Mouse (Mus musculus) stomach, embryonic 15.5 days (tissue): ENCODE data around the gene Gna15. TPM values are rescaled to one million over a fixed set of nuclear protein-coding genes. Genes with fewer than 3 reads are reported as not detected.

Experiments
- ATAC-seq: fragments of 200-750 bp; cut with Nextera tagmentation; 2 replicates; pipeline ENCODE4 v1.8.0; 2017; ENCODE audit warnings: low read depth, moderate number of reproducible peaks, moderate TSS enrichment; ENCODE audit not compliant: insufficient read depth, low FRiP score
- H3K27ac ChIP-seq: fragments of 300-500 bp; sonication (generic); 2 replicates; pipeline ENCODE4 v1.5.1; 2015; ENCODE audit warnings: mild to moderate bottlenecking, inconsistent platforms
- H3K27me3 ChIP-seq: fragments of 300-500 bp; sonication (generic); replicated peaks from 2 replicates; pipeline ENCODE4 v1.6.1; 2015; ENCODE audit warnings: inconsistent platforms
- H3K36me3 ChIP-seq: fragments of 300-500 bp; sonication (generic); 2 replicates; pipeline ENCODE4 v1.6.1; 2015; ENCODE audit warnings: inconsistent platforms
- H3K4me1 ChIP-seq: fragments of 300-500 bp; sonication (generic); 2 replicates; pipeline ENCODE4 v1.6.1; 2015; ENCODE audit warnings: inconsistent platforms
- H3K4me2 ChIP-seq: fragments of 300-500 bp; sonication (generic); 2 replicates; pipeline ENCODE4 v1.6.1; 2015; ENCODE audit warnings: mild to moderate bottlenecking, inconsistent platforms
- H3K4me3 ChIP-seq: fragments of 300-500 bp; sonication (generic); replicated peaks from 2 replicates; pipeline ENCODE4 v1.5.1; 2015; ENCODE audit warnings: inconsistent platforms
- H3K9ac ChIP-seq: fragments of 300-500 bp; sonication (generic); 2 replicates; pipeline ENCODE4 v1.6.1; 2015; ENCODE audit warnings: inconsistent platforms
- H3K9me3 ChIP-seq: fragments of 300-500 bp; sonication (generic); 2 replicates; pipeline ENCODE4 v1.6.1; 2016; ENCODE audit warnings: inconsistent platforms
- WGBS: fragments of 180-500 bp; shearing (Covaris S2); methylation state at CpG from one replicate; pipeline ENCODE4 v1.1.7; 2015; 5-methylcytosine and 5-hydroxymethylcytosine counted together
- polyA plus RNA-seq: library from polyadenylated mRNA; unstranded; fragments of >200 nt; fragmentation: Nextera tagmentation; extraction: Ambion mirVana; gene quantifications from 2 replicates; pipeline ENCODE4 v1.2.1, GENCODE M21; 2015

Gene Gna15
- polyA plus RNA-seq, 1 experiment from 2014 or later, result 5.8 TPM

DNA sequence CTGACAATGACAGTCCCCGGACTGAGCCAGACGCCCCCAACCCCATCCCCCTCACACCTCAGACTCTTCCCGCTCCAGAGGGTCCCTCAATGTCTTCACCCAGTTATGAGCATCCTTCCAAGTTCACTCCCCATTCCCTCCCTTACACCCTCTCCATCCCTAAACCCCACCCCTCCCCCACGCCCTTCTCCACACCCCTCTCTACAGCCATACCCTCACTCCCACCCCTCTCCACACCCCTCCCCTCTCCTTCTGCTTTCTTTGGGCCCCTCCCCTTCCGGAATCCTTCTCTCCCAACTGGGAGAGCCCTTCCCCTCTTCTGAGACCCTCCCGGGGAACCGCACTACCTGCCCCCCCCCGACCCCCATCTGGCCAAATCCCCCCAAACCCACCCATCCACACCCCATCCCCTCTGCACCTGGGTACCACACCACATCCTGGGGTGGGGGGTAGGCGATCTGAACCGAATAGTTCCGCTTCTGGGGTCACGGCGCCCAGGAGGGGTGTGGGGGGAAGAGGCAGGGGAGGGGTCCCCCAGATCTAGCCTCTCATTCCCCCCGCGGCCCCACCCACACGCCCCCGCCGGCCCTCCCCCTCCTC, 51.5 kb downstream of the Gna15 start:
- Histone ChIP-seq H3K27me3 (peaks cover 73% of the 10 kb centered on the region), H3K4me1 (peaks cover 2% of the 10 kb centered on the region; the same call in 1 of the 2 replicates), H3K4me3 (no peak overlapping the region), H3K4me2 (no peak overlapping the region), H3K9me3 (no peaks in the 10 kb centered on the region), H3K27ac (no peak overlapping the region), H3K36me3 (no peaks in the 10 kb centered on the region), H3K9ac (no peak overlapping the region)
- WGBS, result 10% methylated on average over 18 of the region's 18 CpGs
- no peak for ATAC-seq

DNA sequence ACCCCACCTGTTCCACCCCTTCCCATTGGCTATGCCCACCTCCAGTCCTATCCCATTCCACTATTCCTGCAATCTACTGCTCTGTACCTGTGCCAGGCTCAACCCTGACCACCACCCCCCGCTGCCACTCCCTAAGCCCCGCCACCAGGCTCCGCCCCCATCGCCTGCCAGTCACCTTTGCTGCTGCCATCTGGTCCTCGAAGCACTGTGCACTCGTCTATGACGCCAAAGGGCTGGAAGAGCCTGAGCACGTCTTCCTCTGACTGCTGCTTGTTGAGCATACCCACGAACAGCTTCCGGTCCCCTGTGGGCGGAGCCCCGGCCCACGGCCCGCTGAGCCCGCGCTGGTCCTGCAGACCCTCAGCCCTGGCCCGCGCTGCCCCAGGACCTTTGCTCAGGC, 53.6 kb downstream of the Gna15 start:
- no peak overlapping the region for H3K4me3 ChIP-seq
- no peaks in the 10 kb centered on the region for H3K36me3 ChIP-seq
- H3K4me1 ChIP-seq, result peaks cover 2% of the 10 kb centered on the region; the same call in 1 of the 2 replicates
- no peak overlapping the region for H3K9ac ChIP-seq
- no peak overlapping the region for H3K4me2 ChIP-seq
- no peak for ATAC-seq
- H3K27me3 ChIP-seq, result peaks cover 72% of the 10 kb centered on the region
- H3K27ac ChIP-seq, result no peak overlapping the region
- WGBS, result 46% methylated on average over 18 of the region's 18 CpGs
- H3K9me3 ChIP-seq, result no peaks in the 10 kb centered on the region

GRCm38 (mm10) chr10:81469253-81469652, 54.8 kb downstream of the Gna15 start:
- peaks cover 72% of the 10 kb centered on the region for H3K27me3 ChIP-seq
- H3K4me3 ChIP-seq, result no peak overlapping the region
- H3K4me2 ChIP-seq, result no peak overlapping the region
- H3K9me3 ChIP-seq, result no peaks in the 10 kb centered on the region
- H3K4me1 ChIP-seq, result peaks cover 10% of the 10 kb centered on the region
- H3K27ac ChIP-seq, result no peak overlapping the region
- H3K36me3 ChIP-seq, result no peaks in the 10 kb centered on the region
- ATAC-seq, result no peak
- no peak overlapping the region for H3K9ac ChIP-seq
- WGBS, result 73% methylated on average over 5 of the region's 5 CpGs

DNA sequence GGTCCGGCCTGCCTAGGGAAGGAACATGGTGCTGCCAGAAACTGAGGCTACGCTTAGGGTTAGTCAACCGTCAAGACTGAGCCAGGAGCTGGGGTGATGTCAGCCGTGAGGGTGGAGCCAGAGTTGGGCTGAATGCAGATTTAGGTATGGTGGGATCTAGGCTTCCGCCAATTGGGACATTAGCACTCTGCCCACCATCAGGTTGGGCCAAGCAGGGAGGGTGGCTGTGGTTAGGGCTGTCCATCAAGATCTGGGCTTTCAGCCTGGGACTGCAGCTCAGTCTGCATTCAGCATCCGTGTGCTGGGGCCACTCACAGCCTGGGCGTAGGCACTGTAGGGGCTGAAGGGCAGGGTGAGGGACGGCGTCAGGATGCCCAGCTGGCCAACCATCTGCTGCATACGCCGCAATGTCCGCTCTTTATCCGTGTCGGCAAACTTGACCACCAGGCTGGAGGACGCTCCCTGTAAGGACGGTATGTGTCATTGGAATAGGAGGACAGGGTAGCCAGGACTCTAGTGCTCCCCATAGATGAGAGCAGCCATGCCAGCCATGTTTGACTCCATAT, 56.3 kb downstream of the Gna15 start:
- no peak overlapping the region for H3K4me3 ChIP-seq
- WGBS, result 80% methylated on average over 16 of the region's 16 CpGs
- H3K4me1 ChIP-seq, result peaks cover 12% of the 10 kb centered on the region; the same call in 1 of the 2 replicates
- H3K27ac ChIP-seq, result no peak overlapping the region
- peaks cover 73% of the 10 kb centered on the region for H3K27me3 ChIP-seq
- no peak overlapping the region for H3K4me2 ChIP-seq
- H3K9me3 ChIP-seq, result no peaks in the 10 kb centered on the region
- H3K36me3 ChIP-seq, result no peaks in the 10 kb centered on the region
- ATAC-seq, result no peak
- H3K9ac ChIP-seq, result no peak overlapping the region

DNA sequence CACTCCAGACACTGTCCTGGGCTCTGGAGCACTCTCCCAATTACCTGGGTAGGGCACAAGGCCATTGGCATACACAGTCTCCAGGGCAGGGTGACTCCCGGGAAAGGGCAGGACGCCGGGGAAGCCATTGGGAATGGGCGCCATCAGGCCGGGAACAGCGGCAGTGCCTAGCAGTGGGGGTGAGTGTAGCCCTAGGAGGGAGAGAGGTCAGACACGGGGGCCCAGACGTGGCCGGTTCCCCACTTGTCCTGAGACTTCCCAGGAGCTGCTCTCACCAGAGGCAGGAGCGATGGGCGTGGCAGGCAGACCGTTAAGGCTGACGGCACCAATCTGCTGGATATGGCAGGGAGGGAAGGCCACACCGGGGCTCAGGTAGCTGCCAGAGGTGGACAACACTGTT, 57.1 kb downstream of the Gna15 start:
- ATAC-seq, result no peak
- H3K27me3 ChIP-seq, result peaks cover 74% of the 10 kb centered on the region

DNA sequence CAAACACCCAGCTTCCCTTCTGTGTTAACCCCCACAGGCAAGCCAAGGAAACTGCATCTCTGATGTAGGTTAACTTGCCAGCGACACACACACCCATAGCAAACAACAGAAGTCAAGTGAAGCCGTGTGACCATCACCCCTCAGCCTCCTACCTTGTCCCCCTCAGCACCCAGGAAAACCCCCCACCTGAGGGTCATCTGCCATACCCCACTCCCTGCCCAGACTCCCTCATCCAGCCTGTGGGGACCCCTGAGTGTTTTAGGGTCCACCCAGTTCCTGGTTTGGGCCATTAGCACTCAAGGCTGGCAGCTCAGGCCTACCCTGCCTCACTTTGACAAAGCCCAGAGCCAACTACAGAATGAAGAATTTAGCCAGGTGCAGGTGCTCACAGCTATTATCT, 58.0 kb downstream of the Gna15 start:
- Histone ChIP-seq H3K27ac (no peak overlapping the region), H3K9ac (no peak overlapping the region), H3K9me3 (no peaks in the 10 kb centered on the region), H3K4me3 (no peak overlapping the region), H3K36me3 (no peaks in the 10 kb centered on the region), H3K4me1 (peaks cover 16% of the 10 kb centered on the region; the same call in 1 of the 2 replicates), H3K27me3 (peaks cover 77% of the 10 kb centered on the region), H3K4me2 (no peak overlapping the region)
- 82% methylated on average over 2 of the region's 2 CpGs for WGBS
- no peak for ATAC-seq

More for the DNA sequence above, 57.1 kb downstream of the Gna15 start:
- Histone ChIP-seq H3K27ac (no peak overlapping the region), H3K9ac (no peak overlapping the region), H3K36me3 (no peaks in the 10 kb centered on the region), H3K9me3 (no peaks in the 10 kb centered on the region), H3K4me2 (no peak overlapping the region), H3K4me3 (no peak overlapping the region), H3K4me1 (peaks cover 15% of the 10 kb centered on the region; the same call in 1 of the 2 replicates)
- WGBS, result 53% methylated on average over 14 of the region's 14 CpGs

DNA sequence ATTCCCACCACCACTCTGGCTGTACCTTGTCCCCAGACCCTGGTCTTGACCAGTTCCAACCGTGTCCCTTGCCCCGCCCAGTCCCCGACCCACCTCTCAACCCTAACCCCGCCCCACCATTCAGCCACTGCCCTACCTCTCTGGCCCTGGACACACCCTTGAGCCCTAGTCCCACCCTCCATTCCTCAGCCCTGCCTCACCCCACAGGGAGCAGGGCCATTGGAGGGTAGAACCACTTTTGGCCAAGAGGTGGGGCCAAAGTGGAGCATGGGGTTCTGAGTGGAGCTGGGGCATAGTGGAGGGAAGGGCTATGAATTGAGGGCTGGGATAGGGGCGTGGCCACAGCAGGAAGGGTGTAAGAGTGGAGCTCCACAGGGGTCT, 58.8 kb downstream of the Gna15 start:
- peaks cover 16% of the 10 kb centered on the region; the same call in 1 of the 2 replicates for H3K4me1 ChIP-seq
- 5% methylated on average over 5 of the region's 5 CpGs for WGBS
- H3K27ac ChIP-seq, result no peak overlapping the region
- peak overlapping the region; percentile 53; the same call in 1 of the 2 replicates for H3K4me2 ChIP-seq
- no peaks in the 10 kb centered on the region for H3K9me3 ChIP-seq
- no peaks in the 10 kb centered on the region for H3K36me3 ChIP-seq
- ATAC-seq, result peak; percentile 75
- no peak overlapping the region for H3K9ac ChIP-seq
- peaks cover 78% of the 10 kb centered on the region for H3K27me3 ChIP-seq
- H3K4me3 ChIP-seq, result peak overlapping the region; percentile 33; the same call in 1 of the 2 replicates

- Histone ChIP-seq H3K27me3 (peaks cover 80% of the 10 kb centered on the region), H3K4me1 (peaks cover 16% of the 10 kb centered on the region; the same call in 1 of the 2 replicates), H3K9me3 (no peaks in the 10 kb centered on the region), H3K27ac (no peak overlapping the region; the same call in 1 of the 2 replicates), H3K36me3 (no peaks in the 10 kb centered on the region), H3K4me3 (peak overlapping the region; percentile 33), H3K4me2 (peak overlapping the region; percentile 53), H3K9ac (no peak overlapping the region)
- peak; percentile 85 for ATAC-seq
- WGBS, result 3% methylated on average over 33 of the region's 33 CpGs
Measured at GRCm38 (mm10) chr10:81464405-81465264, 59.4 kb downstream of the Gna15 start.

GRCm38 (mm10) chr10:81463531-81463930, 60.5 kb downstream of the Gna15 start:
- no peak for ATAC-seq
- Histone ChIP-seq H3K4me3 (no peak overlapping the region), H3K27me3 (peaks cover 88% of the 10 kb centered on the region), H3K9me3 (no peaks in the 10 kb centered on the region), H3K27ac (no peak overlapping the region), H3K36me3 (no peaks in the 10 kb centered on the region), H3K4me2 (no peak overlapping the region), H3K9ac (no peak overlapping the region), H3K4me1 (peaks cover 16% of the 10 kb centered on the region; the same call in 1 of the 2 replicates)
- WGBS, result 66% methylated on average over 4 of the region's 4 CpGs

GRCm38 (mm10) chr10:81462917-81463316, 61.1 kb downstream of the Gna15 start:
- Histone ChIP-seq H3K4me2 (no peak overlapping the region), H3K36me3 (no peaks in the 10 kb centered on the region), H3K9ac (no peak overlapping the region), H3K4me3 (no peak overlapping the region), H3K27ac (no peak overlapping the region), H3K4me1 (peaks cover 16% of the 10 kb centered on the region; the same call in 1 of the 2 replicates), H3K27me3 (peaks cover 88% of the 10 kb centered on the region), H3K9me3 (no peaks in the 10 kb centered on the region)
- no peak for ATAC-seq
- 70% methylated on average over 7 of the region's 7 CpGs for WGBS

DNA sequence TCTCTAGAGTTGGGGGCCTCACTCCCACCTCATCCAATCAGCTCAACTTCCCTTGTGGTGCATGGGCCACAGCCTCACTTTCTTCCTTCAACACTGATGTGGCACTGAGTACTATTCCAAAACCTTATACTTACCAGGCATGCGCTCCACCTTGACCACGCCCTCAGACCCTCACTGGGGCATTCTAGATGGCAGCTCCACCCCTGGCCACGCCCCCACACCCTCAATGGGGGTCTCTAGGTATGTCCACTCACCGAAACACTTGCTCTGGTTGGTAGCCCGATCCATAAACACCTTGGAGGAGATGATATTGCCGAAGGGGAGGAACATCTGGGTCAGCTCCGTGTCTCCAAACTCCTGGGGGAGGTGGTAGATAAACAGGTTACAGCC, 61.6 kb downstream of the Gna15 start:
- Histone ChIP-seq H3K9me3 (no peaks in the 10 kb centered on the region), H3K27me3 (peaks cover 89% of the 10 kb centered on the region), H3K27ac (no peak overlapping the region), H3K4me1 (peaks cover 16% of the 10 kb centered on the region; the same call in 1 of the 2 replicates), H3K36me3 (no peaks in the 10 kb centered on the region), H3K4me2 (peak overlapping the region; percentile 31; the same call in 1 of the 2 replicates), H3K4me3 (0 out of 2 replicates have a peak overlapping the region, but pooled peaks have one; percentile 3), H3K9ac (no peak overlapping the region)
- 39% methylated on average over 7 of the region's 7 CpGs for WGBS
- no peak for ATAC-seq
